ENCODE assay signal across 8 mouse cellular contexts in the genomic region with DNA sequence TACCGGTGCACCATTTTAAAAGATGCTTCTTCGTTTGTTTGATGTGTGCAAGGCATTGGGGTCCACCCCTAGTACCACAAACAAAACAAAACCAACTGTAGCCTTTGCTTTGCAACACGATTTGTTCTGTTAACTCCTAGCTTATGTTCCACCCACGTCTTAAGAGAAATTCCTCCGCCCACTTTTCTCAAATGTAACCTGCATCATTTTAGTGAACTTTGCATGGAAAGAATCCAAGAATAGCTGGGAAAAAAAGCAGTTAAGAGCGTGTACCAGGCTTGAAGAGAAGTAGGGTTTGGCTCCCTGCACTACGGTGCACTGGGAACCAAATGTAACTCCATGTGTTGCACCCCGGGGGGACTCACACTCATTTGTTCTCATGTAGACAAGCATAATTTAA. TPM values are rescaled to one million over a fixed set of nuclear protein-coding genes. Genes with fewer than 3 reads are reported as not detected.
A peak's percentile ranks its signal among the peaks of the same experiment; 100 is the strongest.
DNase-seq lines count a peak whose midpoint lies in the region; ATAC-seq and TF ChIP-seq lines count a peak whose summit lies in the region.

No protein-coding gene starts in this region.

- no peak for TF ChIP-seq CTCF in liver, postnatal 0 days (IDR thresholded peaks at IDR 0.05; ENCODE audit: low read depth)

- peak overlapping the region; percentile 96 for H3K9ac ChIP-seq in heart, embryonic 16.5 days (ENCODE audit: low read length)
- peak overlapping the region; percentile 100 for H3K9ac ChIP-seq in ES-E14 (ENCODE audit: insufficient read depth, low read depth, low read length, poor library complexity, severe bottlenecking)
- H3K9ac ChIP-seq in forebrain, embryonic 14.5 days (ENCODE audit: low read length), result peak overlapping the region; percentile 99
- H3K9ac ChIP-seq in liver, postnatal 0 days (replicated peaks), result peak overlapping the region; percentile 100

- H3K27me3 ChIP-seq in heart, embryonic 16.5 days (ENCODE audit: control insufficient read depth, insufficient read depth, low read length), result no peaks in the 10 kb centered on the region
- H3K27me3 ChIP-seq in forebrain, embryonic 14.5 days (replicated peaks; ENCODE audit: control insufficient read depth, insufficient read depth, low read length), result no peaks in the 10 kb centered on the region
- H3K27me3 ChIP-seq in liver, postnatal 0 days (ENCODE audit: insufficient read depth, low read length), result no peaks in the 10 kb centered on the region

- H3K9me3 ChIP-seq in heart, embryonic 16.5 days (replicated peaks; ENCODE audit: control insufficient read depth, low read length), result no peaks in the 10 kb centered on the region
- no peaks in the 10 kb centered on the region for H3K9me3 ChIP-seq in ES-E14 (ENCODE audit: control insufficient read depth, insufficient read depth, low read depth, low read length)
- H3K9me3 ChIP-seq in forebrain, embryonic 14.5 days (replicated peaks; ENCODE audit: control insufficient read depth, low read length), result no peaks in the 10 kb centered on the region
- no peaks in the 10 kb centered on the region for H3K9me3 ChIP-seq in liver, postnatal 0 days (ENCODE audit: low read length)

- peaks cover 27% of the 10 kb centered on the region for H3K4me1 ChIP-seq in heart, embryonic 16.5 days (ENCODE audit: control insufficient read depth, insufficient read depth, low read length)
- H3K4me1 ChIP-seq in ES-E14 (ENCODE audit: control insufficient read depth in 2 of 2, insufficient read depth in 2 of 2, low read length in 2 of 2, poor library complexity in 1 of 2), result peaks cover 4 to 15% of the 10 kb centered on the region in 2 experiments; a peak in 2 of 4 replicates
- H3K4me1 ChIP-seq in forebrain, embryonic 14.5 days (ENCODE audit: control insufficient read depth, insufficient read depth, low read length), result peaks cover 15% of the 10 kb centered on the region
- H3K4me1 ChIP-seq in liver, postnatal 0 days (ENCODE audit: insufficient read depth), result peaks cover 22% of the 10 kb centered on the region

- H3K27ac ChIP-seq in heart, embryonic 16.5 days (ENCODE audit: low read length), result peak overlapping the region; percentile 92
- H3K27ac ChIP-seq in ES-E14 (ENCODE audit: insufficient read depth, low read depth, low read length, poor library complexity, severe bottlenecking), result no peak overlapping the region
- no peak overlapping the region for H3K27ac ChIP-seq in forebrain, embryonic 14.5 days (ENCODE audit: low read depth, low read length)
- peak overlapping the region; percentile 19; the same call in 1 of the 2 replicates for H3K27ac ChIP-seq in liver, postnatal 0 days (ENCODE audit: low read depth)

- no peak for TF ChIP-seq EP300 in liver, postnatal 0 days (IDR thresholded peaks at IDR 0.05; ENCODE audit: low read depth)

- H3K36me3 ChIP-seq in heart, embryonic 16.5 days (ENCODE audit: control insufficient read depth, insufficient read depth), result peaks cover 5% of the 10 kb centered on the region
- H3K36me3 ChIP-seq in ES-E14 (ENCODE audit: control insufficient read depth, insufficient read depth, low read length, poor library complexity, severe bottlenecking), result peaks cover 5% of the 10 kb centered on the region; the same call in 1 of the 2 replicates
- peaks cover 9% of the 10 kb centered on the region; the same call in 1 of the 2 replicates for H3K36me3 ChIP-seq in forebrain, embryonic 14.5 days (ENCODE audit: control insufficient read depth, insufficient read depth, low read length)
- H3K36me3 ChIP-seq in liver, postnatal 0 days (replicated peaks; ENCODE audit: insufficient read depth, low read length), result peaks cover 9% of the 10 kb centered on the region

- no peak for DNase-seq in heart, adult 9 months (ENCODE audit: low spot score in 2 of 2)
- no peak for DNase-seq in ES-E14 (ENCODE audit: low read depth, low spot score)
- no peak for DNase-seq in forebrain, embryonic 14.5 days (ENCODE audit: low spot score)
- DNase-seq in liver, postnatal 0 days, result no peak
- DNase-seq in layer of hippocampus, adult 9-11 months, result no peak
- DNase-seq in urinary bladder, postnatal 14 days (ENCODE audit: low spot score), result no peak
- no peak for DNase-seq in gastrocnemius, postnatal 10 days

- in situ Hi-C loops in ES-E14 (cut with MboI; ENCODE audit: low sequenced_read_pairs in 2 of 2, unreplicated experiment in 2 of 2), result no loop called here

- ATAC-seq in heart, embryonic 16.5 days (replicated peaks; ENCODE audit: extremely low read depth, insufficient read depth, low FRiP score), result no peak
- no peak for ATAC-seq in forebrain, embryonic 14.5 days
- no peak for ATAC-seq in liver, postnatal 0 days

- H3K4me2 ChIP-seq in heart, embryonic 16.5 days (ENCODE audit: low read depth, low read length), result peak overlapping the region; percentile 86
- H3K4me2 ChIP-seq in forebrain, embryonic 14.5 days (ENCODE audit: low read length), result peak overlapping the region; percentile 59
- H3K4me2 ChIP-seq in liver, postnatal 0 days (ENCODE audit: low read depth, low read length), result peak overlapping the region; percentile 81

- 10% methylated on average over 8 of the region's 8 CpGs for WGBS in heart, embryonic 16.5 days
- WGBS in forebrain, embryonic 14.5 days, result 17% methylated on average over 8 of the region's 8 CpGs
- 8% methylated on average over 8 of the region's 8 CpGs for WGBS in liver, postnatal 0 days (ENCODE audit: insufficient replicate concordance)

- H3K4me3 ChIP-seq in heart, embryonic 16.5 days (ENCODE audit: low read length), result peak overlapping the region; percentile 76
- peak overlapping the region; percentile 83 to 100 for H3K4me3 ChIP-seq in ES-E14 (ENCODE audit: insufficient read depth in 1 of 2, low read depth in 1 of 2, low read length in 2 of 2, poor library complexity in 1 of 2, severe bottlenecking in 1 of 2)
- peak overlapping the region; percentile 98 for H3K4me3 ChIP-seq in forebrain, embryonic 14.5 days (ENCODE audit: low read depth, low read length)
- peak overlapping the region; percentile 86 for H3K4me3 ChIP-seq in liver, postnatal 0 days (ENCODE audit: low read depth, low read length)

TF ChIP-seq in ES-E14, 5 proteins besides CTCF, POLR2A, EP300 and RAD21:
- TF ChIP-seq ZNF384 (IDR thresholded peaks at IDR 0.05; ENCODE audit: low read depth, low read length) (no peak), MAFK (IDR thresholded peaks at IDR 0.05; ENCODE audit: insufficient read depth, low read depth, low read length) (no peak), HCFC1 (IDR thresholded peaks at IDR 0.05; ENCODE audit: borderline replicate concordance, insufficient read depth, low read length) (no peak), CHD2 (IDR thresholded peaks at IDR 0.05; ENCODE audit: low read depth, low read length) (no peak), ZC3H11A (IDR thresholded peaks at IDR 0.05; ENCODE audit: borderline replicate concordance, low read depth, low read length) (no peak)

RNA-seq across cellular contexts. Expression of gene B230219D22Rik, which starts 1.2 kb away (rescaled TPM):
- polyA plus RNA-seq in heart, embryonic 16.5 days (2015; fragmentation: Nextera tagmentation; extraction: Ambion mirVana), result 49.3 and 51.4 TPM in 2 replicates
- 32.1 and 40.0 TPM in 2 replicates for total RNA-seq in ES-E14 (2012; rRNA removed)
- 56.4 and 61.4 TPM in 2 replicates for polyA plus RNA-seq in forebrain, embryonic 14.5 days (2014; fragmentation: Nextera tagmentation; extraction: Ambion mirVana)
- 8.6 and 9.0 TPM in 2 replicates for polyA plus RNA-seq in liver, postnatal 0 days (2015; fragmentation: Nextera tagmentation; extraction: Ambion mirVana)
- total RNA-seq in gastrocnemius, postnatal 10 days (2021), result 10 to 100 TPM; 36.4 to 41.9 TPM

RNA-seq across cellular contexts. Expression of gene Txndc15, which starts 20.3 kb away (rescaled TPM):
- polyA plus RNA-seq in heart, embryonic 16.5 days (2015; fragmentation: Nextera tagmentation; extraction: Ambion mirVana), result 65.6 and 73.4 TPM in 2 replicates
- 56.9 and 61.5 TPM in 2 replicates for total RNA-seq in ES-E14 (2012; rRNA removed)
- 128 and 142 TPM in 2 replicates for polyA plus RNA-seq in forebrain, embryonic 14.5 days (2014; fragmentation: Nextera tagmentation; extraction: Ambion mirVana)
- 42.3 and 44.9 TPM in 2 replicates for polyA plus RNA-seq in liver, postnatal 0 days (2015; fragmentation: Nextera tagmentation; extraction: Ambion mirVana)
- total RNA-seq in gastrocnemius, postnatal 10 days (2021), result 10 to 100 TPM; 30.9 to 32.6 TPM

RNA-seq across cellular contexts. Expression of gene Pcbd2, which starts 33.1 kb away (rescaled TPM):
- 49.9 and 66.0 TPM in 2 replicates for polyA plus RNA-seq in heart, embryonic 16.5 days (2015; fragmentation: Nextera tagmentation; extraction: Ambion mirVana)
- total RNA-seq in ES-E14 (2012; rRNA removed), result 9.2 and 10.8 TPM in 2 replicates
- polyA plus RNA-seq in forebrain, embryonic 14.5 days (2014; fragmentation: Nextera tagmentation; extraction: Ambion mirVana), result 16.5 and 19.7 TPM in 2 replicates
- 49.2 and 52.7 TPM in 2 replicates for polyA plus RNA-seq in liver, postnatal 0 days (2015; fragmentation: Nextera tagmentation; extraction: Ambion mirVana)
- total RNA-seq in gastrocnemius, postnatal 10 days (2021), result 10 to 100 TPM; 25.8 to 30.5 TPM

RNA-seq across cellular contexts. Expression of gene Ddx46, which starts 59.3 kb away (rescaled TPM):
- 20.5 and 21.4 TPM in 2 replicates for polyA plus RNA-seq in heart, embryonic 16.5 days (2015; fragmentation: Nextera tagmentation; extraction: Ambion mirVana)
- total RNA-seq in ES-E14 (2012; rRNA removed), result 45.5 and 56.4 TPM in 2 replicates
- polyA plus RNA-seq in forebrain, embryonic 14.5 days (2014; fragmentation: Nextera tagmentation; extraction: Ambion mirVana), result 25.4 and 29.9 TPM in 2 replicates
- 9.8 and 11.7 TPM in 2 replicates for polyA plus RNA-seq in liver, postnatal 0 days (2015; fragmentation: Nextera tagmentation; extraction: Ambion mirVana)
- 10 to 100 TPM; 27.8 to 30.1 TPM for total RNA-seq in gastrocnemius, postnatal 10 days (2021)

Comparison
In these comparisons a context has a peak if more than half of its experiments do, and no peak if none do; other contexts are left out.
1. H3K27ac ChIP-seq: peak in heart, embryonic 16.5 days (single experiment) and liver, postnatal 0 days (single experiment); none in ES-E14 (single experiment) and forebrain, embryonic 14.5 days (single experiment).
2. Peak in every context shown above with its lines, with median percentiles within 50 percentile points of each other: H3K4me2 ChIP-seq, H3K4me3 ChIP-seq and H3K9ac ChIP-seq.